11 mouse cellular contexts compared by ENCODE assay signal in genomic region chr2:157092024-157092423, GRCm38 (mm10). TPM values are rescaled to one million over a fixed set of nuclear protein-coding genes. Genes with fewer than 3 reads are reported as not detected.
DNase-seq lines count a peak whose midpoint lies in the region; ATAC-seq lines count a peak whose summit lies in the region.
"Had no signal": no experiment of that assay in that cellular context is flagged by ENCODE, and none has a peak within 500 bp of the region (broad histone marks: within the 10 kb centered on the region; RNA-seq: fewer than 3 reads in every experiment).

No protein-coding gene starts in this region.

- peaks cover 12% of the 10 kb centered on the region; the same call in 1 of the 2 replicates for H3K4me1 ChIP-seq in limb, embryonic 13.5 days
- peaks cover 9% of the 10 kb centered on the region; the same call in 1 of the 2 replicates for H3K4me1 ChIP-seq in limb, embryonic 10.5 days

- 0 out of 2 replicates have a peak overlapping the region, but pooled peaks have one; percentile 25 for H3K9ac ChIP-seq in limb, embryonic 13.5 days

- H3K36me3 ChIP-seq in limb, embryonic 13.5 days, result peaks cover 8% of the 10 kb centered on the region
- peaks cover 4% of the 10 kb centered on the region; the same call in 1 of the 2 replicates for H3K36me3 ChIP-seq in limb, embryonic 10.5 days

- intact Hi-C loops in heart, postnatal 36 days (cut with DNase I), result loop anchor here (5.0 kb wide), 1 partner anchor 280 kb away; no protein-coding TSS in a partner anchor

- no peak overlapping the region for H3K4me2 ChIP-seq in limb, embryonic 13.5 days (replicated peaks)

- H3K4me3 ChIP-seq in limb, embryonic 13.5 days, result no peak overlapping the region
- H3K4me3 ChIP-seq in limb, embryonic 10.5 days, result no peak overlapping the region

- DNase-seq in heart, adult 11 months, result peak; percentile 91
- no peak for DNase-seq in heart, postnatal 36 days
- DNase-seq in limb, embryonic 10.5 days (ENCODE audit: low spot score), result no peak
- peak; percentile 46 to 70 for DNase-seq in gastrocnemius, postnatal 4 days (ENCODE audit: low spot score in 2 of 2)
- peak; percentile 37 for DNase-seq in lung, postnatal 14 days
- no peak for DNase-seq in embryo, embryonic 10 days (ENCODE audit: low spot score)
- DNase-seq: thymus, postnatal 4 days had no signal

- no peaks in the 10 kb centered on the region for H3K27me3 ChIP-seq in limb, embryonic 13.5 days
- H3K27me3 ChIP-seq in limb, embryonic 10.5 days (ENCODE audit: low read depth, poor library complexity, severe bottlenecking), result no peaks in the 10 kb centered on the region

- WGBS in limb, embryonic 13.5 days, result 56% methylated on average over 8 of the region's 8 CpGs
- 75% methylated on average over 8 of the region's 8 CpGs for WGBS in limb, embryonic 10.5 days

- ATAC-seq in limb, embryonic 13.5 days (ENCODE audit: low FRiP score, low read depth), result no peak

- H3K27ac ChIP-seq in limb, embryonic 13.5 days, result peak overlapping the region; percentile 63; the same call in 1 of the 2 replicates
- no peak overlapping the region for H3K27ac ChIP-seq in limb, embryonic 10.5 days

- no peaks in the 10 kb centered on the region for H3K9me3 ChIP-seq in limb, embryonic 13.5 days
- no peaks in the 10 kb centered on the region for H3K9me3 ChIP-seq in limb, embryonic 10.5 days (replicated peaks)

RNA-seq across cellular contexts. Expression of gene Tldc2, which starts 5.2 kb away (rescaled TPM):
- total RNA-seq in heart, postnatal 36 days (2021), result not detected
- polyA plus RNA-seq in limb, embryonic 13.5 days (2015; fragmentation: Nextera tagmentation; extraction: Ambion mirVana), result not detected in 2 replicates
- not detected in 2 replicates for polyA plus RNA-seq in limb, embryonic 10.5 days (2016; fragmentation: Nextera tagmentation; extraction: Ambion mirVana)
- not detected for total RNA-seq in gastrocnemius, postnatal 4 days (2021)
- total RNA-seq: layer of hippocampus, postnatal 14 days; MEL had no signal
- polyA plus RNA-seq: liver, embryonic 16.5 days had no signal

RNA-seq across cellular contexts. Expression of gene Soga1, which starts 13.0 kb away (rescaled TPM):
- total RNA-seq in heart, postnatal 36 days (2021), result 10 to 100 TPM; 11.5 to 13.4 TPM
- polyA plus RNA-seq in limb, embryonic 13.5 days (2015; fragmentation: Nextera tagmentation; extraction: Ambion mirVana), result 4.1 and 4.2 TPM in 2 replicates
- 5.3 and 5.7 TPM in 2 replicates for polyA plus RNA-seq in limb, embryonic 10.5 days (2016; fragmentation: Nextera tagmentation; extraction: Ambion mirVana)
- total RNA-seq in gastrocnemius, postnatal 4 days (2021), result 10 to 100 TPM; 33.7 to 34.6 TPM

RNA-seq across cellular contexts. Expression of gene Samhd1, which starts 43.0 kb away (rescaled TPM):
- total RNA-seq in heart, postnatal 36 days (2021), result 10 to 100 TPM; 21.9 to 29.5 TPM
- polyA plus RNA-seq in limb, embryonic 13.5 days (2015; fragmentation: Nextera tagmentation; extraction: Ambion mirVana), result 23.6 and 26.6 TPM in 2 replicates
- polyA plus RNA-seq in limb, embryonic 10.5 days (2016; fragmentation: Nextera tagmentation; extraction: Ambion mirVana), result 24.0 and 27.3 TPM in 2 replicates
- 10 to 100 TPM; 23.4 to 23.6 TPM for total RNA-seq in gastrocnemius, postnatal 4 days (2021)

Comparison
In these comparisons a context has a peak if more than half of its experiments do, and no peak if none do; other contexts are left out.
1. DNase-seq: peak in heart, adult 11 months (single experiment), gastrocnemius, postnatal 4 days (2 of 2) and lung, postnatal 14 days (single experiment); none in heart, postnatal 36 days (0 of 2), limb, embryonic 10.5 days (single experiment) and embryo, embryonic 10 days (single experiment).